Mouse (Mus musculus): ENCODE measurements around the gene Gabpa. TPM values are rescaled to one million over a fixed set of nuclear protein-coding genes. Genes with fewer than 3 reads are reported as not detected.

Gabpa gene
- total RNA-seq, 2 experiments from 2014 or later = 48.8 to 51.9 TPM

DNA sequence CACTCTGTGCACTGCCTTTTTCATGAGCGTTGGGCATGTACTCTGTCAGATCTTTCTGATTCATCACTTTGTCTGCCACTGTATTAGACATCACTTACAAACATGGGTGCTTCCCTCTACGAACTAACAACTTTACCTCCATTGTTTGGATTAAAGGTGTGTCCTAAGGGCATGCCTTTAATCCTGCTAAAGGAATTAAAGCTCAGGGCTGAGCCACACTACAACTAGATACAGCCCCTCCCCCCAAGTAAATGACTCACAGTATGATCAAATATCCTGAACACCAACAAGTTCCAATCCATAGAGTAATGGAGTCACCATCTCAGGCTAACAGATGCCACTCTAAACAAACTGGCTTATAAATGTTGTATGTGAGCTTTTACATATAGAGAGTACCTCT, 3.9 kb downstream of the Gabpa start:
- DNase-seq = no peak
- intact Hi-C loops (cut with DNase I) = loop anchor here (5.0 kb wide), 1 partner anchor 964 kb away; the partner anchor contains the start of gene Adamts1

DNA sequence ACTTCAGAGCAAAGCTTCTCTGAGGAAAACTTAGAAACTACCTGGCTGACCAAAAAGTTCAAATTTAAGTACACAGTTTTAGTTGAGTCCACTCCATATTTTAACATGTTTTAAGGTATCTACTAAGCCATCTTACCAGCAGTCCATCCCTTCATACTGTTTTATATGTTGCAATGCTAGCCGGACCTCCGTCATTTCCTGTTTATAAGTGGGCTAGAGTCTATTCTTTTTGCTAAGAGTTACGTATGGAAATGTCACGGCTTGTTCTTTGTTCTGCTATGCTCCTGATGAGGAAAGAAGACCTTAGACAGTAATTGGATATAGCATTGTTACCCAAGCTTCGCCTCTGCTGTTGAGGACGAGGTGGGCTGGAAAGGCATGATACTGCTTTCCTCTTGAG, 18.8 kb downstream of the Gabpa start:
- intact Hi-C loops (cut with DNase I) = no loop called here
- DNase-seq = no peak

DNA sequence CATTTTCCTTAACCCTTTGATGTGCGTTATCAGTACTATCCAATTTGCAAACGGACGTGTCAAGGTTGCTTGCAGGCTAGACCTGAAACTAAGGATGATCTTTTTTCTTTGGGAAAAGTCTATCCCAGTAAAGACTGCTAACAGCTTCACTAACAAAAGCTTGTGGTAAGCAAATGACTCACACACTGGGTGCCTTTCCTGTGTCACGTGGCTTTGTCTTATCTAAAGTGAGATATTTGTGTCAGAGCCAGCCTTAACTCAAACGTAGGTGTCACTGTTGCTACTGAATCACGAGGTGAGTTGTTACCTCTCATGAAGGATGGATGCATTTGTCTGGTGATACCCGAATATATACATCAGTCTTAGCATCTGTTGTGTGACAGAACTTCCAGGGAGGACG, 29.9 kb downstream of the Gabpa start:
- DNase-seq = no peak
- intact Hi-C loops (cut with DNase I) = no loop called here

DNA sequence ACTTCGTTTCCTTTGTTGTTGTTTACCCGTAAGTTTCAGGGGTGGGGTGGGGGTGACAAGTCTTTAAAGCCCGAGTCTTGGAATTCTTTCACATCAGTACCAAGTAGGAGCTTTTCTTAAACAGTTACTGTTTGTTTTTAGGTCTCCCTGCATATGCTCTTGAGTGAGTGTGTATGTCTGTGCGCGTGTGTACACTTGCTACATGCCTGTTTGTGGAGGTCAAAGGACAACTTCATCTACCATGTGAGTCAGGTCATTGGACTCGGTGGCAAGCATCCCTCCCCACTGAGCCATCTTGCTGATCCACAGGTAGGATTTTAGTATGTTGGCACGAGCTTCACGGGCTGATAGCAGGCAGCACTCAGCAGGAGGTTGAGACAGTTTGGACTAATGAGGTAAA, 39.1 kb downstream of the Gabpa start:
- no peak for DNase-seq
- intact Hi-C loops (cut with DNase I) = loop anchor here (10.0 kb wide), 1 partner anchor 349 kb away; no protein-coding TSS in a partner anchor

DNA sequence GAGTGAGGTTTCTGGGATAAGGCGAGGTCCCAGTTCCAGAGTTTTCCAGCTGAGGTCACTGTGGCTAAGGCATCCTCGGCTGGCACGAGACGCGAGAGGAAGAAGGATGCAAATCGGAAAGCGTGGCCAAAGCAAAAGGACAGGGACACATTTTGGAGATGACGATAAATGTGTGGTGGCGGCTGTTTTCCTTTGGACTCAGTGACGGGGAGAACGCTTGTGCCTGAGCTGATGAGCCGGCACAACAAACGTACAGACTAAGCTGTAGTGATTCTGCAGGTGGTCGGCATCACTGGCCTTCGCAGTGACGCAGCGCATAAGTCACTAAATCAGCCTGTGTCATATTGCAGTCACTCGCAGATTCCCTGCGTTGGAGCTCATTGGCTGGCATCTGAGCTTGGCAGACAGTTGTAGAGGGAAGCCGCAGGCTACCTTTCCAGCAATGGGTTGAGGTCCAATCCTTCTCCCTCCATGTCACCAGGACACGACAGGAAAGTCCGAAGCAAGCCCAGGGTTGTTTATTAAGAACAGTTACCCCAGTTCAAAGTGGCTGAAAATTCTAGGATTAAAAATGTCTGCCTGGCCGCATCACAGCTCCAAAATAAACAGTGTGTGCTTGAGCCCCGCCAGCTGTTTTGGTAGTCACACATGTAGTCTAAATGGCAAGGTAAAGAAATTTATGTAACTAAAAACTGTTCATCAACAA, 40.4 kb downstream of the Gabpa start:
- intact Hi-C loops (cut with DNase I) = loop anchor here (5.0 to 10.0 kb wide), 2 partner anchors 350 to 802 kb away; no protein-coding TSS in a partner anchor
- DNase-seq = peak; percentile 13 to 37

DNA sequence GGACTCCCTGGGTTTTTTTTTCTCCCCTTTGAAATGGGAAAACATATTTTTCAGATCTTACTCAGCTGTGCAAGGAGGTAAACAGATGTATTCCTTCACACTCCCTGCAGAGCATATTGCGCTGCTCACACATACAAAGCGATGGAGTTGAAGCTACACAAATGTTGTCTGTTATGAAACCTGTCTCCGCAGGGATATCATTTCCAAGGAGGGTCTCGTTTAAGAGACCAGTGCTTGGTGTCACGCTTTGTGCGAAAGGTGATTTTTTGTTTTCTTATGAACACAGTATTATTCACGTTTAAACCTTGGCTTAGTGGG, 41.0 kb downstream of the Gabpa start:
- peak in 1 of 2 experiments; percentile 1 for DNase-seq
- intact Hi-C loops (cut with DNase I) = loop anchor here (5.0 to 10.0 kb wide), 2 partner anchors 351 to 802 kb away; no protein-coding TSS in a partner anchor

DNA sequence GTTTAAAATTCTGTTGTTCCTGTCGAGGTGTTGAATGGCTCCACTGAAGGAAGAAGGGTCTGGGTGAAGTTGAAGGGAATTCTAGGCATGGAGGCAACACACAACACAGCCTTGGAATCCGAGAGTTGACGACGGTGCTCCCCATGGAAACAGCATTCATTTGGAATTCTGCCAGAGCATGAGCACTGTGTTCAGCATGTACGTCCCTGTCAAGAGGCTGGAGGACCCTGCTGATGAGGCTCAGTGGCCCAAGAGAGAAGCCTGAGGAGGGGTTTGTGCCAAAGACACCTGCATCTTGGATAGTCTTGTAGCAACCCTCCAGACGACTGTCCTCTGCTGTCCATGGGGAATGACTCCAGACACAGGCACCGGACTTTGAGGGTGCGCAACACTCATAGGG, 41.4 kb downstream of the Gabpa start:
- DNase-seq = peak in 1 of 2 experiments; percentile 8
- intact Hi-C loops (cut with DNase I) = loop anchor here (5.0 to 10.0 kb wide), 2 partner anchors 351 to 801 kb away; no protein-coding TSS in a partner anchor

DNA sequence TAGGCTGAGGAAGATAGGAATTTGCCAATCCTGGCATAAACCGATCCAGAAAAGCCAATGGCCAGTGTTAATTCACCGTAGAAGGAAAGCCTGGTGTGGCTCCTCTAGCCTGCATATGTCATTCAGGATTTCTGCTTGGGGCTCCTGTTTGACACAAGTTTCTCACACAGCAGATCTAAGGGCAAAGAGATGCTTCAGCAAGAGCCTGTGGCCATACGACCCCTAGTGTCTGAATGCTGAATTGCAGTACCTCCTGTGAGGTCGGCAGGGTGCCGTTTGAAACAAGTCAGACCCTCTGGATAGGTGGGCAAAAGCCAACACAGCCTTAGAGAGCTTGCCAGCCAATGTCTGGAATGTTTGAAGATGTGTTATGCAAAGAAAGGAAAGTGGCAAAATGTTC, 44.4 kb downstream of the Gabpa start:
- peak; percentile 72 to 85 for DNase-seq
- intact Hi-C loops (cut with DNase I) = loop anchor here (2.0 to 10.0 kb wide), 3 partner anchors 104 to 798 kb away; partner anchors contain the start of gene Jam2

DNA sequence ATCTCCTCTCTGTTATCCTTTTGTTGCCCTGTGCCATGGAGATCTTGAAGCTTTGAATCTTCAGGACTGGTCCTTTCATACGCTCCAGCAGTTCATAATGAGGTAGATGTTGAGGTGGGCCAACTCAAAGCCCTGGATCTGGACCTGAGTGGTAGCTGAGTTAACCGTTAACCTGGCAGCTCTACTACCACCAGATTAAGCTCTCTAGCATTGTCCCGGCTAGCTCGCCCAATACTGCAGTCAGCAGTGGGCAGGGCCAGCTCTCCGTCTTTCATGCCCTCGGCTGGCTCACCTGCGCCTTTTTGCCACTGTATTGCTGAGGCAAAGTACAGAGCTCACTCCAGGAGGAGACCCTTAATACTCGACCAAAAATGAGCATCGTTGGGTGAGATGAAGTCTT, 46.4 kb downstream of the Gabpa start:
- DNase-seq = no peak
- intact Hi-C loops (cut with DNase I) = no loop called here

DNA sequence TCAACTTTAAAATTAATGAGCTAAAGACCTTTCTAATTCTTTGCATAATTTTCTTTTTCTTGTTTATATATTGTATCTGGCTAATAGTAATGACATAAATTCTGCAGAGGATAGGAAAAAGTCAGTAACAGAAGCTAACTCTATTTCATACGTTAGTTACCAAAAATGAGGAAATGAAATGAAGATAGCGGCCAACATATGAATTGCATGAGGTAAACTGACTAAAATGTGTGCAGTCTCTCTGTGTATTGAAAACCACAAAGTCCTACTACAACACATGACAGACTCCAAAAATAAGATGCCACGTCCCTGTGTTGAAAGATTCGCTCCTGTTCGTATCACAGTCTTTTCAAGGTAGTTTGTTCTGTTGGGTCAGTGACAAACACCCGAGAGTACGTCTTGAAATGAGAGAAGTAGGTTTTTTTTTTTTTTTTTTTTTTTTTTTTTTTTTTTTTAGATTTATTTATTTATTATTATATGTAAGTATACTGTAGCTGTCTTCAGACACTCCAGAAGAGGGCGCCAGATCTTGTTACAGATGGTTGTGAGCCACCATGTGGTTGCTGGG, 47.1 kb downstream of the Gabpa start:
- intact Hi-C loops (cut with DNase I) = no loop called here
- no peak for DNase-seq

DNA sequence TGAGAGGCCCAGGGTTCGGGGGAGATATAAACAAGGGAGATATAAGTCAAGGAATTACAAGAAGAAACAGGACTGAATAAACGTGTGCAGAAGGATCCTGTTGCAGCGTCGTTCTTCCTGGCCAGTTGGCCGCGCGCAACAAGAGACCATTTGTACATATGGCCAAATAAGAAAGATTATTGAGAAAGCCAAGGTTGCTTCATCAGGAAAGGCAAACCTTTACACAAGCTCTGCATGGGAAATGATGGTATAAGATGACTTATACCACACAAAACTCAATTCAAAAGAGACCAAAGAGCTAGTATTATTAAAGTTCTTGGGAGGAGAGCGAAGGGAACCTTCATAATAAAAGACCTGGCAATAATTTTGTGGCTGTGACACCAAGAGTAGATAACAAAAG, 49.8 kb downstream of the Gabpa start:
- intact Hi-C loops (cut with DNase I) = no loop called here
- DNase-seq = no peak

DNA sequence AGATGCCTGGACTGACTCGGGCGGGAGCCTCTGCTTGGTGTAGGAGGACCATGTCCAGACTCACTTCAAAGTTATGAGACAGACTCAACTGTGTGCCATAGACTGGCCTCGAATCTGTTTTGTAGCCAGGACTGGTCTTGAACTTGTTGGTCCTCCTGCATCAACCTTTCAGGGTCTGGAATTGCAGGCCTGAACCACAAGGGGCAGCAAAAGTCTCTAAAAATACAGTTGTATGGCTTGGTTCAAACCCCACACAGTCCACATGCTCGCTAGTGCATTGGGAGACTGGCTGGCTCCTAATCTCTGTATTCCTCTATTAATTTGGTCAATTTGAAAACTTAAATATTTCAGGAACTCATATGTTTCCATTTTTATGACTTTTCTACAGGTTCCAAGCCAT, 68.3 kb downstream of the Gabpa start:
- no peak for DNase-seq
- intact Hi-C loops (cut with DNase I) = no loop called here

DNA sequence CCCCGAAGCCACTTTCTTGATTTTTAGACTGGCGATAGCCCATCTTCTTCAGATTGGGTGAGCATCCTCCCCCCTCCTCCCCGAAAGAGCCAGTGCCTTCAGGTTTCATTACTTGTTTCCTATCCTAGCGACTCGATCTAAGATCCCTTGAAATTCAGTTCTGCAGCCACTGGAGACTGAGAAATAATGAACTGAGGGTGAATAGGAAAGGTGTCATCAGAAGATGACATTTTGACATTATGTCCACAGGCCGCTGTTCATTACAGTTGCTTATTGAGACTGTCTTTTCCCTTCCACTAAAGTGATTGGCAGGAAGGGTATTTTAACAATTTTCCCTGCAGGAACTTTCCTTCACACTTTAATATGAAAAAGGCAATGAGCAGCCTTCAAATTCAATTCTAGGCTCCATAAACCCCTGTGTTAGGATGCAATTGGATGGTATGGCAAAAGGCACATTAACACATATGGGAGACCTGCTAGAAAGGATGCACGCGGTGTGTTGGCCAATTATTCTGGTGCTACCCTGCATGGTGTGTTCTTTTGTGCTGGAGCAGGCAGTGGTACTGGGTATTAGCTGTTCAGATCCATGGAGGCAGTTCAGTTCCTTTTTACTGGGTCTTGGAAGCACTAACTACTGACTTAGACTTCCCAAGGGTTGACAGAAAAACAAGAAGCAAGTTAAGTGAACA, 76.9 kb downstream of the Gabpa start:
- no peak for DNase-seq
- intact Hi-C loops (cut with DNase I) = no loop called here

Other genes with a start within 250 kb of the Gabpa start
- 10 to 100 TPM; 35.5 to 37.9 TPM for gene Mrpl39, start 99.2 kb upstream of the Gabpa start, total RNA-seq (2021)
- gene Jam2, start 60.8 kb upstream of the Gabpa start, total RNA-seq (2021) = 10 to 100 TPM; 56.7 to 69.4 TPM
- gene Atp5j, start 700 bp downstream of the Gabpa start, total RNA-seq (2021) = 1,000 to 10,000 TPM; 1,523 to 1,629 TPM

Data from heart, postnatal 10 days (tissue).